Mouse (Mus musculus) lung, adult 2 months (tissue): ENCODE measurements at regions not wholly inside any gene's neighbourhood (a gene's known extent, or its start where the extent isn't known, plus 50 kb on each side); places are given as distances from the start of the nearest gene placed in this dataset.

Experiments used
- CTCF ChIP-seq: fragments of 200-500 bp; IDR thresholded peaks from 2 replicates; pipeline ENCODE4 v1.5.1; 2011; ENCODE audit warnings: mild to moderate bottlenecking, low read length, control low read depth; ENCODE audit not compliant: insufficient read depth
- POLR2A ChIP-seq: fragments of 200-500 bp; IDR thresholded peaks from 2 replicates; pipeline ENCODE4 v1.6.1; 2011; ENCODE audit warnings: low read depth, mild to moderate bottlenecking, control low read depth, low read length, borderline replicate concordance; ENCODE audit errors: extremely low read depth

GRCm38 (mm10) chr1:61187381-61188100 is 209.8 kb downstream of the Icos start:
- no peak for TF ChIP-seq CTCF
- no peak for TF ChIP-seq POLR2A
